Mouse (Mus musculus) spleen, embryonic (tissue): ENCODE data around the gene Ercc6.

ENCODE experiments used
- CTCF ChIA-PET: fragments of 350-600 bp; sonication (Branson Sonifier 250); formaldehyde crosslinking; loops from one replicate; lab custom pipeline; 2022; lab: Charles Lee

Ercc6 gene

DNA sequence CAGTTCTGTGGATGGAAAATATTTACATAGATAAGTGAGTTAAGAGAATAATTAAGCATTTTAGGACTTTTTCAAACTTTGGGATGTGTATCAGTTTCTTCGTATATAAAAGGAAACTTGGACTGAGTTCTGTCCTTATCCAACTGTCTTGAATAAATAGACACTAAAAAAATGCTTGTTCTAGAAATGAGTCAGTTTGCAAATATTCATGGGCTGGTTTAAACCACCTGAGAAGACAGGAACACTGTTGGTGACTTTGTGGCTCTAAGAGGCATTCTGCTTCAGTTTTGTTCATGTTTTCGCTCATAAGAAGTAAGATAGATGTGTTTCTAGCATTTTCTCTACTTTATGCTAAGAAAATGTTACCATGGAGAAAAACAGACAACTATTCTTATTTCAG lies 5.2 kb downstream of the Ercc6 start:
- CTCF ChIA-PET: no interaction called here

DNA sequence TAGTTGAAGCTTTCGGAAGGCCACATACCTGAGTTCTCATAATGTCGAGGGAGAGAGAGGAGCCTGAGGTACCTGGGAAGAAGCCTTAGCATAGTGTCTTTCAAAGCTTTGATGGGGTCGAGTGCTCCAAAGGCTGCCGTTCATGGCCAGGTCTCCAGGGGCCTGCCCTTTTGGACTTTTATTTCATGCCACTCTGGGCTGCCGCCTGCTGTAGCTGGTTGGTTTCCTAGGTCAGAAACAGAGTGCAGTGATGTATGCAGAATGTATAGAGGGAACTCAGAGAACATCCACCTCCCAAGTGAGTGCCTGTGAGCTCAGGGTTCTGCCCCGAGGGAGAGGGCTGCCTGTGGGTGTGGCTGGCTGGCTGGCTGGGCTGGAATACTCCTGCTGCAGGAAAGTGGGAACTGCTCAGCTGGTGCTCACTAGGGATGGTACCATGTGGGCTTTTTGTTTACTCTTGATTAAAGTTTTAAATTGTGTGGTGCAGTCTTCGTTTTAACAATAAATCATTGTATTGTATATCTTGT lies 7.1 kb downstream of the Ercc6 start:
- CTCF ChIA-PET: no interaction called here

- CTCF ChIA-PET: no interaction called here
Observed at GRCm38 (mm10) chr14:32522336-32522735, 9.0 kb downstream of the Ercc6 start.

DNA sequence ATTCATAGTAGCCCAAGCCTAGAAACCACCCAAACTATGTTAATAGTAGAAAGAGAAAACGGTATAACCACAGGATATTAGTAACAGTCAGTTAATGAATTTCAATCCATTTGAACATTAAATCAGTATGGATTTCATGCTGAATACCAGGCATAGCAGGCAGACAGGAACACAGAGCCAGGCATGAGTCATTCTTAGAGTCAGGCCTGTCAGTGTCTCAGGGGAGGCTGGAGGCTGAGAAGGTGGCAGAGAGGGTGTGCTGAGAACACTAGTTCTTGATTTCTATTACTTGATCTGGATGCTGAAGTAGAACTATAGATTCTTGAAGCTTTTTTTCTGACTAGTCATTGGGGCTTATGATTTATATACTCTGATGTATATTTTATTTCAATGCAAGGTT lies 10.8 kb downstream of the Ercc6 start:
- CTCF ChIA-PET: no interaction called here

GRCm38 (mm10) chr14:32525996-32526705 lies 12.8 kb downstream of the Ercc6 start:
- CTCF ChIA-PET: no interaction called here

DNA sequence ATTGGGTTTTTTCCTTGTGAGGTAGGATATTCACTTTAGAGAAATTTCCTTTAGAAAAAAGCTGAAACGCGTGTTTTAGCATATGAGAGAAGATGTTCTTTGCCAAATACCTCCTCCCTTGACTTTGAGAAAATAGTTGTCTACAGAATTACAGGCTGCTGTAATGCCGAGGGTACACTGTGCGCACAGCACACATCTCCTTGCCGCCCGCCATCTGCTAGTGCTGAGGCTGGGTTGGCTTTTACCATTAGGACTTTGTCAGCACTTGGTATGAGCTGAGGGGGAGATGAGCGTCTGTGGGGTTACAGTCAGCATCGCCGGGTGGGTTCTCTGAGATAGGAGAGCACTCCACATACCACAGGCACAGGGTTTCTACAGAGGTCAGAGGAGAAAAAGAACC lies 13.9 kb downstream of the Ercc6 start:
- CTCF ChIA-PET: no interaction called here

DNA sequence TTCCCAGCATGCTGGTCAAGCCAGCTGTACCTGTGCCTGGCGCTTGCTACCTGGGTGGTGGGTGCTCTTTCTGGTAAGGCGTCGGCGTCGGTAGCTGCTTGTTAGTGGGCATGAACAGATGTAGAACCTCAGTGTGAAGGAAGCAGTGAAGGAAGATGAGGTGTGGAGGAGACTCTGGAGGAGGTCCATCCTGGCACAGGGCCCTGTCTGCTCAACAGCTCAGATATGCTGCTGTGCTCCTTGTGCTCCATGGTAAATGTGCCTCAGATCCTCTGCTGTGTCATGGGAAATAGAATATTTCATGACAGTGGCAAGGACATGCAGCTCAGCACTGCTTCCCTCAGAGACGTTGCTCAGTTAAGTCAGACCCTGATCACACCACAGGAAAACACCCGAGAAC lies 15.7 kb downstream of the Ercc6 start:
- CTCF ChIA-PET: no interaction called here

- CTCF ChIA-PET: no interaction called here
Observed at GRCm38 (mm10) chr14:32530896-32531295, 17.6 kb downstream of the Ercc6 start.

DNA sequence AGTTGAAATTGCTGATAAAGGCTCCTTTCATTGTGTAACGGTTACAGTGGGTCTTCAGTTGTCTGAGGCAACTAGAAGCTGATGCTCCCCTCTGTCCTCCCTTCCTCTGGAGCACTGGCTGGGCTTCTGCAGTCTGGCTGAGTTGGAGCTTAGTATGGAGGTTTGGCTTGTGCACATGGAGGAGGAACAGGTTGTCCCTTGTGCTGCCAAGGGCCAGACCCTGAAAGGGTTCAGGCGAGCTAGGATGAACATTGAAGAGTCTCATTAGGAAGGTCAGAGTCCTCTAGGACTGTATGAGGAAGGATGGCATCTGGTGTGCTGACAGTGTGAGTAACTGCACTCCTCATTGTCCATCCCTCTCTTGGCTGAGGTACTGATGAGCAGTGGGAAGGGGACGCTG lies 18.1 kb downstream of the Ercc6 start:
- CTCF ChIA-PET: interaction anchor here (0.7 kb wide), 1 partner anchor 28 kb away, joined by 4 read pairs; no protein-coding TSS in a partner anchor

DNA sequence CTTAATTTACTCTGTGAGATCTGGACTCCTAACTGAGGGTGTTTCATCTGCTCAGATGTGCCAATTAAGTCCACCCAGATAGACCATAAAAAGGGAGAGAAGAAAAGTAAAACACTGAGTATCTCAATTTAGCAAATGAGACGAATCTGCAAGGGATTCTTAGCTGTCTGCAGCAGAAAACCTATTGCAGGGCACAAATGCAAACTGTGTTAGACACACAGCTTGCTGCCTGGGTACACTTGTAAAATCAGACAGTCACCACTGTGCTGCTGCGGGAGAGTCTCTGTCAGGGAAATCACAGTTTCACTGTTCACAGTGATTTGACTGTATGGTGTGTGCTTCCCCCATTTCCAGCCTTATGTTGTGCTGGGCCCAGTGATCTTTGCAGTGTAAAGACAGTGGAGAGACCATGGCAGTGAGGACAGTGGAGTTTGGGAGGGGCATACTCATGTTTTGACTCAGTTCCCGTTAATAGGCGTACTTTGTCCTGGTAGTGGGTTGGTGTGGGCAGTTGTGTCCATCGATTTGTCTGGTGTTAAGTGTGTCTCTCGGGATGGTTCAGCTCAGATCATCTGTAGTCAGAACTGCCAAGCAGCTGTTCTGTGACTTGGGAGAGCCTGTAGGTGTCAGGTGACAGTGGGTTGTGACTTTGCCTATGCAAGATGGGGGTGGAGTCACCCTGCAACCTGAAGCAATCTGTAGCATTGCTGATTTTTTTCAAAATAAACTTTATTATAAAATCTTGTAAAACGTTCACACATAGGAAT lies 19.2 kb downstream of the Ercc6 start:
- CTCF ChIA-PET: no interaction called here

GRCm38 (mm10) chr14:32533148-32533520 lies 19.8 kb downstream of the Ercc6 start:
- CTCF ChIA-PET: interaction anchor here (0.6 kb wide), 1 partner anchor 11 kb away, joined by 3 read pairs; no protein-coding TSS in a partner anchor

DNA sequence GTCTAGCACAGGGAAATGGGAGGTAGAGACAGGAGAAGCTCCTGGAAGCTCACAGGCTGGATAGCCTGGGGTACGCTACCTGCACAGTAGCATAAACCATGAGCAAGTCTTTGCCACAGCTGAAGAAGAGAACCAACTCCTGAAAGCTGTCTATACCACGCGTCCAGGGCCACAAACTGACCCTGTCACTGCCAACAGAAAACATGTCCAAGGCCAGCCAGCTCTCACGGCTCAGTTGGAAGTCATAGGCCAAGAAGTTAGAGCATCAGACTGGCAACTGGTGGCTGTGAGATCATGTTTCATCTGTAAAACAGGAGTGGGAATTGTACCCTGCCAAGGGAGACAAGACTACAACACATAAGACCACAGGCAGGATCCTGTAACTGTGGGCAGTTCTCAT lies 20.3 kb downstream of the Ercc6 start:
- CTCF ChIA-PET: interaction anchor here (0.6 kb wide), 1 partner anchor 10 kb away, joined by 3 read pairs; no protein-coding TSS in a partner anchor

DNA sequence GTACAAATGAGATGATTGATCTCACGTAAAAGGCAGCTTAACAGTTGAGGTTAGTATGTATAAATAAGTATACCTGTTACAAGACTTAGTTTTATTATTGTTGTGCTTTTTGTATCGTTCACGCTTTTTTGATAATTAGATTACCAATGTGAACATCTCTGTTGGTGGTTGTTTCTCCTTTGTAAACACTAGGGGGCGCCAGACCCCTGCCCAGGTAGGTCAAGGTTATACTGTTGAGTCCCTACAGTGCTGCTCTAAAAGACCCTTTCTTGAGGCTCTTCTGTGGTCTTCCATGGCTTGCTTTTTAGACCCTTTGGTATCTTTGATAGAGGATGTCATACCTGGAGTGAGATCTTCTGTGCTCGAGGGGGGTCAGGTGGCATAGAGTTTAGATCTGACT lies 20.8 kb downstream of the Ercc6 start:
- CTCF ChIA-PET: interaction anchor here (0.6 kb wide), 1 partner anchor 1205 kb away, joined by 3 read pairs; no protein-coding TSS in a partner anchor

DNA sequence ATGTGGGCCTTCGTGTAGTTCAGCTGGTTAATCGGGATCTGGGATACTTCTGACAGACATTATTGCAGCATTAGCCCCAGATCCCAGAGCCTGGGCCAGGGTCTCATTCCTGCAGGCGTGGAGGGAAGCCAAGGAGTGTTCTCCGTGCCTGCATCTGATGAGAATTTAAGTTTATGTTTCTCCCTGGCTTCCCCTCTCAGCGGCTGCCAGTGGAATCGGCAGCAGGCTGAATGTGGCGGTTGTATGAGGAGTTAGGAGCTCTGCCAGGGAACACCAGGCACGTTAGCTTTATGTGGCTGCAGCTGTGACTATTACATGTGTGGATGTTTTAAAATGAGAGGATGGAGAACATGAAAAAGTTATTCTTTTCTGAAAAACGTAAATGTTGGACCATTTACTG lies 23.4 kb downstream of the Ercc6 start:
- CTCF ChIA-PET: no interaction called here

GRCm38 (mm10) chr14:32538115-32538514 lies 24.8 kb downstream of the Ercc6 start:
- CTCF ChIA-PET: no interaction called here

DNA sequence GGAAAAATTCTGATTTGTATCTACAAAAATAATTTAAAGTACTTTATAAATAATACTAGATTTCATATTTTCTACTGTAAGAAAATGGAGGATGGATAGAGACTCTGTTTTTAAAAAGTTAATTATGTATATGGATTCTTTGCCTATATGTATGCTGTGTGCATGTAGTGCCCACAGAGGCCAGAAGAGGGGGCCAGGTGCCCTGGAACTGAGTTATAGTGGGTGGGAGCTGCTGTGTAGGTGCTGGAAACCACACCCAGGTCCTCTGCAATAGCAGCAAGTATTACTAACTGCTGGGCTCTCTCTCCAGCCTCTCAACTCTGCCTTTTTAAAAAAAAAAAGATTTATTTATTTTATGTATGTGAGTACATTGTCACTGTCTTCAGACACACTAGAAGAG lies 29.8 kb downstream of the Ercc6 start:
- CTCF ChIA-PET: no interaction called here

- CTCF ChIA-PET: no interaction called here
Observed at GRCm38 (mm10) chr14:32546676-32547075, 33.4 kb downstream of the Ercc6 start.

- CTCF ChIA-PET: no interaction called here
Observed at GRCm38 (mm10) chr14:32551854-32552253, 38.5 kb downstream of the Ercc6 start.

- CTCF ChIA-PET: no interaction called here
Observed at GRCm38 (mm10) chr14:32553198-32553903, 40.0 kb downstream of the Ercc6 start.

GRCm38 (mm10) chr14:32554860-32555526 lies 41.7 kb downstream of the Ercc6 start:
- CTCF ChIA-PET: no interaction called here

DNA sequence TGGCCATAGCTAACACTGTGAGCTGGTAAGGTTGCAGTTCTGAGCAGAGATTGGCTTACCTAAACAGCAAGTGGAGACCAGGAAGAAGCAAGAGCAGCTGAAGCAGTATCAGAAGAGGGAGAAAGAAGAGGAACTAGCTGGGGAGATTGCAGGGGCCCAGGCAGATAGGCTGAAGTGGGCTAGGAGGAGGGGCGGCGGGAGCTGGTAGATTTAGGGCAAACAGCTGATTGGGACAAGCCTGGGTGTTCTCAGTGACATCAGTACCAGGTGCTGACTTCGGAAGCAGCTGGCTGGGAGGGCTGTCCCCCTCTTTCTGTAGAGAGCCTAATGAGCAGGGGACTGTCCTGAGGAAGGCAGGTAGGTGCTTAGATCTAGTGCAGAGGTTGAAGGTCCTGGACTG lies 48.1 kb downstream of the Ercc6 start:
- CTCF ChIA-PET: interaction anchor here (1.1 kb wide), 1 partner anchor 31 kb away, joined by 3 read pairs; no protein-coding TSS in a partner anchor
